Mouse (Mus musculus): ENCODE data around the gene Erc2.

DNA sequence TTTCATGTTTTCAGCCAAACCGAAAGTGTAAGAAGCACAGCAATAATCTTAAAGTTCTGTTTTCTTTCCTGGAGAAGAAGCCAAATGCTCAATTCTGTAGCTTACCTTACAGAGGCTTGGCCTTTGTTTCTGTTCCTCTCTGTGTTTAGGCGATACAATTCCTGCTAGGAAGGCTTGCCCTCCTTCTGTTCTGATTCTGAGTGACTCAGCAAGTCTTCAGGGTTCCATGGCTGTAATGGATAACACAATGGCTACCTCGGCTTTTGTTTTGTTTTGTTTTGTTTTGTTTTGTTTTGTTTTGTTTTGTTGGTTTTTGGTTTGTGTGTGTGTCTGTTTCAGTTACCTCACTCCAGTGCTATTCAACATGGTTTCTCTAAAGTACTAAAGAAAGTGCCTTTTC is 757.9 kb downstream of the Erc2 start:
- TF ChIP-seq GATA1 (IDR thresholded peaks at IDR 0.05; ENCODE audit: borderline replicate concordance, low read length) = no peak
- TF ChIP-seq FLI1 (IDR thresholded peaks at IDR 0.05; ENCODE audit: low read length) = no peak
